Mouse (Mus musculus) cerebellum, postnatal 10 days (tissue): ENCODE measurements around the gene Ccrl2.

Experiments
- DNase-seq, 2 experiments: peaks; one replicate each; pipeline ENCODE4 v3.0.0; 2021; ENCODE audit warnings: mixed read lengths in 2 of 2

Ccrl2 gene

GRCm38 (mm10) chr9:111056798-111057543 lies at the start of gene Ccrl2:
Ccrl2 (minus strand) TSS chr9:111057519.
- DNase-seq: no peak

GRCm38 (mm10) chr9:111103893-111104292 lies 46.6 kb upstream of the Ccrl2 start:
- DNase-seq: no peak

GRCm38 (mm10) chr9:111103293-111103692 lies 46.0 kb upstream of the Ccrl2 start:
- DNase-seq: no peak

GRCm38 (mm10) chr9:111100406-111100805 lies 43.1 kb upstream of the Ccrl2 start:
- DNase-seq: no peak

- DNase-seq: no peak
Observed at GRCm38 (mm10) chr9:111097543-111097942, 40.2 kb upstream of the Ccrl2 start.

- DNase-seq: no peak
Observed at GRCm38 (mm10) chr9:111096419-111097326, 39.4 kb upstream of the Ccrl2 start.

GRCm38 (mm10) chr9:111095710-111096109 lies 38.4 kb upstream of the Ccrl2 start:
- no peak for DNase-seq

- no peak for DNase-seq
Observed at GRCm38 (mm10) chr9:111094626-111095025, 37.3 kb upstream of the Ccrl2 start.

GRCm38 (mm10) chr9:111093094-111093493 lies 35.8 kb upstream of the Ccrl2 start:
- DNase-seq: peak; percentile 78

GRCm38 (mm10) chr9:111092657-111093056 lies 35.3 kb upstream of the Ccrl2 start:
- peak; percentile 69 to 78 for DNase-seq

GRCm38 (mm10) chr9:111088886-111089285 lies 31.6 kb upstream of the Ccrl2 start:
- peak; percentile 13 to 31 for DNase-seq

- DNase-seq: no peak
Observed at GRCm38 (mm10) chr9:111087960-111088359, 30.6 kb upstream of the Ccrl2 start.

- DNase-seq: no peak
Observed at GRCm38 (mm10) chr9:111086995-111087606, 29.8 kb upstream of the Ccrl2 start.

GRCm38 (mm10) chr9:111086137-111086536 lies 28.8 kb upstream of the Ccrl2 start:
- DNase-seq: no peak

GRCm38 (mm10) chr9:111085329-111085728 lies 28.0 kb upstream of the Ccrl2 start:
- DNase-seq: no peak

- no peak for DNase-seq
Observed at GRCm38 (mm10) chr9:111081765-111082164, 24.4 kb upstream of the Ccrl2 start.

GRCm38 (mm10) chr9:111080801-111081200 lies 23.5 kb upstream of the Ccrl2 start:
- DNase-seq: no peak

- peak; percentile 52 to 57 for DNase-seq
Observed at GRCm38 (mm10) chr9:111077745-111078144, 20.4 kb upstream of the Ccrl2 start.

GRCm38 (mm10) chr9:111072971-111073370 lies 15.7 kb upstream of the Ccrl2 start:
- DNase-seq: no peak

GRCm38 (mm10) chr9:111072175-111072574 lies 14.9 kb upstream of the Ccrl2 start:
- peak; percentile 41 to 53 for DNase-seq

- DNase-seq: peak; percentile 50 to 52
Observed at GRCm38 (mm10) chr9:111070546-111070961, 13.2 kb upstream of the Ccrl2 start.

GRCm38 (mm10) chr9:111067052-111067451 lies 9.7 kb upstream of the Ccrl2 start:
- no peak for DNase-seq

- DNase-seq: no peak
Observed at GRCm38 (mm10) chr9:111062840-111063239, 5.5 kb upstream of the Ccrl2 start.
